Mouse (Mus musculus): ENCODE measurements at regions not wholly inside any gene's neighbourhood (a gene's known extent, or its start where the extent isn't known, plus 50 kb on each side); places are given as distances from the start of the nearest gene placed in this dataset.

DNA sequence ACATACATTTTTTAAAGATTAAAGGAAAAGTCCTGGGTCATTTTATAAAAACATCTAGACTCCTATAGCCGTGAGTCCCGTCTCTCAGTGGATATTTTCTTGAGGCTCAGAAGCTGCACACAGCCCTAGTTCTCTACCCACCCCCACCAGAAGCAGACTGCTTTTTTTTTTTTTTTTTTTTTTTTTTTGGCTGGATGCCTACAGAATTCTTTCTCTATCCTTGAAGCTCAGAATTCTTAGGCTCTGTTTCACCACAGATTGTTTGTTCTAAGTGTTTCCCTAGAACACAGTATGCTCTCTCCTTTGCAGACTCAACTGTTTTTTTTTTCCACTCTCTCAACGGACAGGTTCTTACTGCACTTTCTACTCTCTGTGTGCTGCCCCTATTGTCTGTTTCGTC lies 191.3 kb upstream of the Myocd start:
- Histone ChIP-seq H3K9me3 (ENCODE audit: control insufficient read depth, insufficient read depth, low read depth, low read length) (no peaks in the 10 kb centered on the region), H3K36me3 (ENCODE audit: control insufficient read depth, insufficient read depth, low read length, poor library complexity, severe bottlenecking) (no peaks in the 10 kb centered on the region), H3K27ac (ENCODE audit: insufficient read depth, low read depth, low read length, poor library complexity, severe bottlenecking) (no peak overlapping the region), H3K4me3 (ENCODE audit: insufficient read depth in 1 of 2, low read depth in 1 of 2, low read length in 2 of 2, poor library complexity in 1 of 2, severe bottlenecking in 1 of 2) (no peak overlapping the region), H3K9ac (ENCODE audit: insufficient read depth, low read depth, low read length, poor library complexity, severe bottlenecking) (no peak overlapping the region), H3K4me1 (ENCODE audit: control insufficient read depth in 2 of 2, insufficient read depth in 2 of 2, low read length in 2 of 2, poor library complexity in 1 of 2) (no peaks in the 10 kb centered on the region)
- TF ChIP-seq HCFC1 (IDR thresholded peaks at IDR 0.05; ENCODE audit: borderline replicate concordance, insufficient read depth, low read length), result no peak
- no peak for TF ChIP-seq MAFK (IDR thresholded peaks at IDR 0.05; ENCODE audit: insufficient read depth, low read depth, low read length)
- TF ChIP-seq ZC3H11A (IDR thresholded peaks at IDR 0.05; ENCODE audit: borderline replicate concordance, low read depth, low read length), result no peak
- no peak for TF ChIP-seq ZNF384 (IDR thresholded peaks at IDR 0.05; ENCODE audit: low read depth, low read length)
- TF ChIP-seq CHD2 (IDR thresholded peaks at IDR 0.05; ENCODE audit: low read depth, low read length), result no peak
- no peak for DNase-seq (ENCODE audit: low read depth, low spot score)
- in situ Hi-C loops (cut with MboI; ENCODE audit: low sequenced_read_pairs in 2 of 2, unreplicated experiment in 2 of 2), result no loop called here

GRCm38 (mm10) chr11:65448436-65448835 lies 178.6 kb upstream of the Myocd start:
- no peaks in the 10 kb centered on the region for H3K9me3 ChIP-seq (ENCODE audit: control insufficient read depth, insufficient read depth, low read depth, low read length)
- in situ Hi-C loops (cut with MboI; ENCODE audit: low sequenced_read_pairs in 2 of 2, unreplicated experiment in 2 of 2), result no loop called here
- no peak for DNase-seq (ENCODE audit: low read depth, low spot score)

GRCm38 (mm10) chr11:65443466-65444024 lies 173.8 kb upstream of the Myocd start:
- Histone ChIP-seq H3K4me1 (ENCODE audit: control insufficient read depth in 2 of 2, insufficient read depth in 2 of 2, low read length in 2 of 2, poor library complexity in 1 of 2) (no peaks in the 10 kb centered on the region), H3K36me3 (ENCODE audit: control insufficient read depth, insufficient read depth, low read length, poor library complexity, severe bottlenecking) (no peaks in the 10 kb centered on the region), H3K4me3 (ENCODE audit: insufficient read depth in 1 of 2, low read depth in 1 of 2, low read length in 2 of 2, poor library complexity in 1 of 2, severe bottlenecking in 1 of 2) (no peak overlapping the region), H3K9me3 (ENCODE audit: control insufficient read depth, insufficient read depth, low read depth, low read length) (no peaks in the 10 kb centered on the region), H3K9ac (ENCODE audit: insufficient read depth, low read depth, low read length, poor library complexity, severe bottlenecking) (no peak overlapping the region), H3K27ac (ENCODE audit: insufficient read depth, low read depth, low read length, poor library complexity, severe bottlenecking) (no peak overlapping the region)
- no peak for DNase-seq (ENCODE audit: low read depth, low spot score)
- no peak for TF ChIP-seq ZNF384 (IDR thresholded peaks at IDR 0.05; ENCODE audit: low read depth, low read length)
- TF ChIP-seq HCFC1 (IDR thresholded peaks at IDR 0.05; ENCODE audit: borderline replicate concordance, insufficient read depth, low read length), result no peak
- TF ChIP-seq MAFK (IDR thresholded peaks at IDR 0.05; ENCODE audit: insufficient read depth, low read depth, low read length), result no peak
- no peak for TF ChIP-seq ZC3H11A (IDR thresholded peaks at IDR 0.05; ENCODE audit: borderline replicate concordance, low read depth, low read length)
- TF ChIP-seq CHD2 (IDR thresholded peaks at IDR 0.05; ENCODE audit: low read depth, low read length), result no peak
- in situ Hi-C loops (cut with MboI; ENCODE audit: low sequenced_read_pairs in 2 of 2, unreplicated experiment in 2 of 2), result no loop called here

More at GRCm38 (mm10) chr11:65448436-65448835, 178.6 kb upstream of the Myocd start:
- no peak for TF ChIP-seq ZC3H11A (IDR thresholded peaks at IDR 0.05; ENCODE audit: borderline replicate concordance, low read depth, low read length)
- TF ChIP-seq CHD2 (IDR thresholded peaks at IDR 0.05; ENCODE audit: low read depth, low read length), result no peak
- no peak for TF ChIP-seq MAFK (IDR thresholded peaks at IDR 0.05; ENCODE audit: insufficient read depth, low read depth, low read length)
- TF ChIP-seq HCFC1 (IDR thresholded peaks at IDR 0.05; ENCODE audit: borderline replicate concordance, insufficient read depth, low read length), result no peak
- no peak for TF ChIP-seq ZNF384 (IDR thresholded peaks at IDR 0.05; ENCODE audit: low read depth, low read length)
- Histone ChIP-seq H3K9ac (ENCODE audit: insufficient read depth, low read depth, low read length, poor library complexity, severe bottlenecking) (no peak overlapping the region), H3K4me1 (ENCODE audit: control insufficient read depth in 2 of 2, insufficient read depth in 2 of 2, low read length in 2 of 2, poor library complexity in 1 of 2) (no peaks in the 10 kb centered on the region), H3K27ac (ENCODE audit: insufficient read depth, low read depth, low read length, poor library complexity, severe bottlenecking) (no peak overlapping the region), H3K36me3 (ENCODE audit: control insufficient read depth, insufficient read depth, low read length, poor library complexity, severe bottlenecking) (no peaks in the 10 kb centered on the region), H3K4me3 (ENCODE audit: insufficient read depth in 1 of 2, low read depth in 1 of 2, low read length in 2 of 2, poor library complexity in 1 of 2, severe bottlenecking in 1 of 2) (no peak overlapping the region)

- Histone ChIP-seq H3K4me1 (ENCODE audit: control insufficient read depth in 2 of 2, insufficient read depth in 2 of 2, low read length in 2 of 2, poor library complexity in 1 of 2) (no peaks in the 10 kb centered on the region), H3K4me3 (ENCODE audit: insufficient read depth in 1 of 2, low read depth in 1 of 2, low read length in 2 of 2, poor library complexity in 1 of 2, severe bottlenecking in 1 of 2) (no peak overlapping the region), H3K9me3 (ENCODE audit: control insufficient read depth, insufficient read depth, low read depth, low read length) (no peaks in the 10 kb centered on the region), H3K9ac (ENCODE audit: insufficient read depth, low read depth, low read length, poor library complexity, severe bottlenecking) (no peak overlapping the region), H3K27ac (ENCODE audit: insufficient read depth, low read depth, low read length, poor library complexity, severe bottlenecking) (no peak overlapping the region), H3K36me3 (ENCODE audit: control insufficient read depth, insufficient read depth, low read length, poor library complexity, severe bottlenecking) (no peaks in the 10 kb centered on the region)
- TF ChIP-seq CHD2 (IDR thresholded peaks at IDR 0.05; ENCODE audit: low read depth, low read length) (no peak), ZC3H11A (IDR thresholded peaks at IDR 0.05; ENCODE audit: borderline replicate concordance, low read depth, low read length) (no peak), HCFC1 (IDR thresholded peaks at IDR 0.05; ENCODE audit: borderline replicate concordance, insufficient read depth, low read length) (no peak), ZNF384 (IDR thresholded peaks at IDR 0.05; ENCODE audit: low read depth, low read length) (no peak), MAFK (IDR thresholded peaks at IDR 0.05; ENCODE audit: insufficient read depth, low read depth, low read length) (no peak)
- in situ Hi-C loops (cut with MboI; ENCODE audit: low sequenced_read_pairs in 2 of 2, unreplicated experiment in 2 of 2), result no loop called here
- DNase-seq (ENCODE audit: low read depth, low spot score), result no peak
These were observed 165.9 kb upstream of the Myocd start for GRCm38 (mm10) chr11:65435699-65436161.

Measured in ES-E14 (cell line).